Mouse (Mus musculus): ENCODE data around the gene Acot4.
"Not testable (repeated sequence)": the region's sequence is repeated elsewhere in the genome, so short reads cannot be mapped to it uniquely, and the experiment has no call there.

The Acot4 gene

GRCm38 (mm10) chr12:84030659-84031332 lies 7.4 kb upstream of the Acot4 start:
- DNase-seq (ENCODE audit: low spot score in 2 of 2), result peak; percentile 61 to 62

GRCm38 (mm10) chr12:84032854-84033253 lies 5.3 kb upstream of the Acot4 start:
- DNase-seq (ENCODE audit: low spot score in 2 of 2), result no peak

- DNase-seq (ENCODE audit: low spot score in 2 of 2), result not testable (repeated sequence)
Observed at GRCm38 (mm10) chr12:84033302-84033701, 4.9 kb upstream of the Acot4 start.

- DNase-seq (ENCODE audit: low spot score in 2 of 2), result no peak
Observed at GRCm38 (mm10) chr12:84034108-84034507, 4.1 kb upstream of the Acot4 start.

GRCm38 (mm10) chr12:84038691-84039111 lies 522 bp downstream of the Acot4 start, which contains the start of gene Gm49366:
Gene Gm49366 (plus strand): TSS chr12:84038935.
- DNase-seq (ENCODE audit: low spot score in 2 of 2), result peak in 1 of 2 experiments; percentile 3

- no peak for DNase-seq (ENCODE audit: low spot score in 2 of 2)
Observed at GRCm38 (mm10) chr12:84042248-84042647, 4.1 kb downstream of the Acot4 start.

GRCm38 (mm10) chr12:84044045-84044444 lies 5.9 kb downstream of the Acot4 start:
- no peak for DNase-seq (ENCODE audit: low spot score in 2 of 2)

GRCm38 (mm10) chr12:84046906-84047305 lies 8.7 kb downstream of the Acot4 start:
- no peak for DNase-seq (ENCODE audit: low spot score in 2 of 2)

- DNase-seq (ENCODE audit: low spot score in 2 of 2), result not testable (repeated sequence)
Observed at GRCm38 (mm10) chr12:84050744-84051143, 12.6 kb downstream of the Acot4 start.

- no peak for DNase-seq (ENCODE audit: low spot score in 2 of 2)
Observed at GRCm38 (mm10) chr12:84051937-84052474, 13.8 kb downstream of the Acot4 start, which contains the start of gene Acot3. Gene Acot3 (plus strand): TSS chr12:84052144.

- DNase-seq (ENCODE audit: low spot score in 2 of 2), result no peak
Observed at GRCm38 (mm10) chr12:84052609-84053008, 14.4 kb downstream of the Acot4 start.

GRCm38 (mm10) chr12:84053173-84053572 lies 15.0 kb downstream of the Acot4 start:
- DNase-seq (ENCODE audit: low spot score in 2 of 2), result no peak

GRCm38 (mm10) chr12:84053679-84054391 lies 15.7 kb downstream of the Acot4 start:
- no peak for DNase-seq (ENCODE audit: low spot score in 2 of 2)

GRCm38 (mm10) chr12:84060946-84061345 lies 22.8 kb downstream of the Acot4 start:
- no peak for DNase-seq (ENCODE audit: low spot score in 2 of 2)

- no peak for DNase-seq (ENCODE audit: low spot score in 2 of 2)
Observed at GRCm38 (mm10) chr12:84062336-84062735, 24.2 kb downstream of the Acot4 start.

GRCm38 (mm10) chr12:84063228-84063627 lies 25.0 kb downstream of the Acot4 start:
- DNase-seq (ENCODE audit: low spot score in 2 of 2), result no peak

- no peak for DNase-seq (ENCODE audit: low spot score in 2 of 2)
Observed at GRCm38 (mm10) chr12:84063833-84064232, 25.7 kb downstream of the Acot4 start.

GRCm38 (mm10) chr12:84064621-84065020 lies 26.4 kb downstream of the Acot4 start:
- no peak for DNase-seq (ENCODE audit: low spot score in 2 of 2)

GRCm38 (mm10) chr12:84067752-84068151 lies 29.6 kb downstream of the Acot4 start:
- no peak for DNase-seq (ENCODE audit: low spot score in 2 of 2)

- no peak for DNase-seq (ENCODE audit: low spot score in 2 of 2)
Observed at GRCm38 (mm10) chr12:84068296-84068695, 30.1 kb downstream of the Acot4 start.

GRCm38 (mm10) chr12:84068986-84069385 lies 30.8 kb downstream of the Acot4 start, which contains the start of gene Acot5:
Gene Acot5 (plus strand): TSS chr12:84069325.
- no peak for DNase-seq (ENCODE audit: low spot score in 2 of 2)

GRCm38 (mm10) chr12:84069582-84069981 lies 31.4 kb downstream of the Acot4 start:
- not testable (repeated sequence) for DNase-seq (ENCODE audit: low spot score in 2 of 2)

- DNase-seq (ENCODE audit: low spot score in 2 of 2), result peak; percentile 27 to 70
Observed at GRCm38 (mm10) chr12:84071696-84072095, 33.5 kb downstream of the Acot4 start.
